Mouse (Mus musculus): ENCODE results near the gene Dand5. TPM values are rescaled to one million over a fixed set of nuclear protein-coding genes. Genes with fewer than 3 reads are reported as not detected.
A peak's percentile ranks its signal among the peaks of the same experiment; 100 is the strongest.
"Not testable (repeated sequence)": the region's sequence is repeated elsewhere in the genome, so short reads cannot be mapped to it uniquely, and the experiment has no call there.

The Dand5 gene
- polyA plus RNA-seq, 1 experiment from 2014 or later, result 5.1 TPM

- Histone ChIP-seq H3K36me3 (peaks cover 44% of the 10 kb centered on the region), H3K27ac (peak overlapping the region; percentile 97), H3K27me3 (no peaks in the 10 kb centered on the region), H3K4me1 (replicated peaks) (peaks cover 26% of the 10 kb centered on the region), H3K9me3 (no peaks in the 10 kb centered on the region), H3K4me3 (replicated peaks) (peak overlapping the region; percentile 91), H3K9ac (replicated peaks) (peak overlapping the region; percentile 97), H3K4me2 (peak overlapping the region; percentile 60)
- no peak for ATAC-seq (ENCODE audit: insufficient number of reproducible peaks, insufficient read depth, low FRiP score, low TSS enrichment, low read depth)
- 68% methylated on average over 10 of the region's 10 CpGs for WGBS
These were observed 10.4 kb upstream of the Dand5 start for GRCm38 (mm10) chr8:84832759-84833742.

DNA sequence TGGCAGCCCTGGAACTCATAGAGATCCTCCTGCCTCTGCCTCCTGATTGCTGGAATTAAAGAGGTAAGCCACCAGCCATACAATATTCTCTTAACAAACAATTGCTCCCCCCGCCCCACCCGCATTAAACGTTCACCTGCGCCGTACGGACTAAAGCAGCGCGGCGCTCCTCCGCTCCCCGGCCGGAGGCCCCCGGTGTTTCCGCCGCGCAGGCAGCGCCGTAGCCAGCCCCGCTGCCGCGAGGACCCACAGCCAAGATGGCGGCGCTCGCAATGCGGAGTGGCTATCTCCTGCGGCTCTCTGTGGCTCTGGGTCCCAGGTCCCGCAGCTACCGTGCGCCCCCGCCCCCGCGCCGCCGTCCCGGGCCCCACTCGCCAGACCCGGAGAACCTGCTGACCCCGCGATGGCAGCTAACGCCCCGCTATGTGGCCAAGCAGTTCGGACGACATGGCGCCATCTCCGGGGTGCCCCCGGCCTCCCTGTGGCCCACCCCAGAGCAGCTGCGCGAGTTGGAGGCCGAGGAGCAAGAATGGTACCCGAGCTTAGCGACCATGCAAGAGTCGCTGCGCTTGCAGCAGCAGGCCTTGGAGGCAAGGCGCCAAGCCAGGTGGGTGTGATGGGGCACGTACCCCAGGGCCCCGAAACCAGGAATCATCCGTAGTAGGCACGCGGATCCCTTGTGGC, 9.6 kb upstream of the Dand5 start:
- H3K27me3 ChIP-seq, result no peaks in the 10 kb centered on the region
- peak overlapping the region; percentile 91 for H3K4me3 ChIP-seq (replicated peaks)
- ATAC-seq (ENCODE audit: insufficient number of reproducible peaks, insufficient read depth, low FRiP score, low TSS enrichment, low read depth), result peak; percentile 42; the same call in 1 of the 2 replicates
- peaks cover 18% of the 10 kb centered on the region for H3K4me1 ChIP-seq (replicated peaks)
- peak overlapping the region; percentile 60 for H3K4me2 ChIP-seq
- WGBS, result 1% methylated on average over 59 of the region's 59 CpGs
- H3K9me3 ChIP-seq, result no peaks in the 10 kb centered on the region
- H3K36me3 ChIP-seq, result peaks cover 35% of the 10 kb centered on the region
- H3K9ac ChIP-seq (replicated peaks), result peak overlapping the region; percentile 97
- H3K27ac ChIP-seq, result peak overlapping the region; percentile 97

GRCm38 (mm10) chr8:84831490-84831889, 8.9 kb upstream of the Dand5 start, which contains the start of gene Gadd45gip1:
TSS of gene Gadd45gip1 (plus strand) at chr8:84831522.
- no peak for ATAC-seq (ENCODE audit: insufficient number of reproducible peaks, insufficient read depth, low FRiP score, low TSS enrichment, low read depth)
- Histone ChIP-seq H3K4me2 (peak within 1 kb of the TSS; percentile 60), H3K4me1 (replicated peaks) (peaks cover 11% of the 10 kb centered on the region), H3K36me3 (peaks cover 28% of the 10 kb centered on the region), H3K4me3 (replicated peaks) (peak within 1 kb of the TSS; percentile 91), H3K27ac (peak within 1 kb of the TSS; percentile 97), H3K27me3 (no peaks in the 10 kb centered on the region), H3K9me3 (no peaks in the 10 kb centered on the region), H3K9ac (replicated peaks) (peak within 1 kb of the TSS; percentile 97)
- 78% methylated on average over 11 of the region's 11 CpGs for WGBS

GRCm38 (mm10) chr8:84826518-84826917, 3.9 kb upstream of the Dand5 start:
- ATAC-seq (ENCODE audit: insufficient number of reproducible peaks, insufficient read depth, low FRiP score, low TSS enrichment, low read depth); H3K4me2 ChIP-seq; H3K4me3 ChIP-seq (replicated peaks); H3K9me3 ChIP-seq; H3K9ac ChIP-seq (replicated peaks); H3K27me3 ChIP-seq; H3K27ac ChIP-seq; H3K36me3 ChIP-seq; H3K4me1 ChIP-seq (replicated peaks): not testable (repeated sequence)
- 93% methylated on average over 2 of the region's 2 CpGs for WGBS

- no peak for ATAC-seq (ENCODE audit: insufficient number of reproducible peaks, insufficient read depth, low FRiP score, low TSS enrichment, low read depth)
- no peaks in the 10 kb centered on the region for H3K36me3 ChIP-seq
- peaks cover 10% of the 10 kb centered on the region; the same call in 1 of the 2 replicates for H3K4me1 ChIP-seq (replicated peaks)
- WGBS, result 59% methylated on average over 4 of the region's 4 CpGs
- peaks cover 9% of the 10 kb centered on the region; the same call in 1 of the 2 replicates for H3K27me3 ChIP-seq
- no peak overlapping the region for H3K9ac ChIP-seq (replicated peaks)
- H3K4me2 ChIP-seq, result no peak overlapping the region
- no peak overlapping the region for H3K27ac ChIP-seq
- H3K9me3 ChIP-seq, result no peaks in the 10 kb centered on the region
- no peak overlapping the region for H3K4me3 ChIP-seq (replicated peaks)
These were observed 3.0 kb upstream of the Dand5 start for GRCm38 (mm10) chr8:84825636-84826035.

GRCm38 (mm10) chr8:84823653-84824052, 1.0 kb upstream of the Dand5 start:
- H3K9ac ChIP-seq (replicated peaks), result 0 out of 2 replicates have a peak overlapping the region, but pooled peaks have one; percentile 24
- H3K27ac ChIP-seq, result no peak overlapping the region; the same call in 1 of the 2 replicates
- peaks cover 9% of the 10 kb centered on the region; the same call in 1 of the 2 replicates for H3K27me3 ChIP-seq
- H3K4me1 ChIP-seq (replicated peaks), result peaks cover 10% of the 10 kb centered on the region; the same call in 1 of the 2 replicates
- WGBS, result under 1% methylated on average over 18 of the region's 18 CpGs
- ATAC-seq (ENCODE audit: insufficient number of reproducible peaks, insufficient read depth, low FRiP score, low TSS enrichment, low read depth), result peak; percentile 78; the same call in 1 of the 2 replicates
- H3K9me3 ChIP-seq, result no peaks in the 10 kb centered on the region
- H3K36me3 ChIP-seq, result no peaks in the 10 kb centered on the region
- H3K4me2 ChIP-seq, result peak overlapping the region; percentile 57
- H3K4me3 ChIP-seq (replicated peaks), result peak overlapping the region; percentile 23

- 72% methylated on average over 17 of the region's 17 CpGs for WGBS
- Histone ChIP-seq H3K9me3 (no peaks in the 10 kb centered on the region), H3K4me2 (no peak overlapping the region), H3K9ac (replicated peaks) (no peak overlapping the region), H3K27ac (no peak overlapping the region), H3K27me3 (peaks cover 37% of the 10 kb centered on the region), H3K4me3 (replicated peaks) (no peak overlapping the region), H3K36me3 (no peaks in the 10 kb centered on the region), H3K4me1 (replicated peaks) (peaks cover 11% of the 10 kb centered on the region)
- ATAC-seq (ENCODE audit: insufficient number of reproducible peaks, insufficient read depth, low FRiP score, low TSS enrichment, low read depth), result no peak
These were observed 6.5 kb downstream of the Dand5 start for GRCm38 (mm10) chr8:84816117-84816516.

GRCm38 (mm10) chr8:84815547-84815946, 7.1 kb downstream of the Dand5 start:
- WGBS, result 12% methylated on average over 9 of the region's 9 CpGs
- no peak overlapping the region for H3K27ac ChIP-seq
- ATAC-seq (ENCODE audit: insufficient number of reproducible peaks, insufficient read depth, low FRiP score, low TSS enrichment, low read depth), result peak; percentile 37; the same call in 1 of the 2 replicates
- H3K9ac ChIP-seq (replicated peaks), result no peak overlapping the region
- no peaks in the 10 kb centered on the region for H3K9me3 ChIP-seq
- H3K4me3 ChIP-seq (replicated peaks), result no peak overlapping the region
- H3K36me3 ChIP-seq, result no peaks in the 10 kb centered on the region
- H3K4me1 ChIP-seq (replicated peaks), result peaks cover 13% of the 10 kb centered on the region
- peaks cover 41% of the 10 kb centered on the region for H3K27me3 ChIP-seq
- H3K4me2 ChIP-seq, result no peak overlapping the region

- Histone ChIP-seq H3K36me3 (no peaks in the 10 kb centered on the region), H3K4me3 (replicated peaks) (no peak overlapping the region), H3K4me1 (replicated peaks) (peaks cover 15% of the 10 kb centered on the region), H3K27ac (no peak overlapping the region), H3K4me2 (no peak overlapping the region), H3K9me3 (no peaks in the 10 kb centered on the region), H3K9ac (replicated peaks) (no peak overlapping the region; the same call in none of the 2 replicates), H3K27me3 (peaks cover 43% of the 10 kb centered on the region)
- WGBS, result 42% methylated on average over 19 of the region's 19 CpGs
- ATAC-seq (ENCODE audit: insufficient number of reproducible peaks, insufficient read depth, low FRiP score, low TSS enrichment, low read depth), result no peak
These were observed 7.8 kb downstream of the Dand5 start for GRCm38 (mm10) chr8:84814555-84815441.

- Histone ChIP-seq H3K27me3 (peaks cover 49% of the 10 kb centered on the region), H3K27ac (no peak overlapping the region), H3K4me3 (replicated peaks) (no peak overlapping the region), H3K9ac (replicated peaks) (no peak overlapping the region; the same call in 1 of the 2 replicates), H3K36me3 (no peaks in the 10 kb centered on the region), H3K9me3 (no peaks in the 10 kb centered on the region), H3K4me2 (no peak overlapping the region), H3K4me1 (replicated peaks) (peaks cover 15% of the 10 kb centered on the region)
- WGBS, result 84% methylated on average over 11 of the region's 11 CpGs
- no peak for ATAC-seq (ENCODE audit: insufficient number of reproducible peaks, insufficient read depth, low FRiP score, low TSS enrichment, low read depth)
These were observed 8.4 kb downstream of the Dand5 start for GRCm38 (mm10) chr8:84814240-84814554.
